Mouse (Mus musculus): Measurements from ENCODE around the gene Eddm3b.

Gene Eddm3b

GRCm38 (mm10) chr14:51094096-51094875, 19.9 kb upstream of the Eddm3b start:
- no peak for DNase-seq (ENCODE audit: low read depth in 2 of 2, low spot score in 2 of 2)

GRCm38 (mm10) chr14:51094921-51095320, 19.3 kb upstream of the Eddm3b start:
- no peak for DNase-seq (ENCODE audit: low read depth in 2 of 2, low spot score in 2 of 2)

- DNase-seq (ENCODE audit: low read depth in 2 of 2, low spot score in 2 of 2), result no peak
Observed at GRCm38 (mm10) chr14:51095736-51096524, 18.3 kb upstream of the Eddm3b start.

- peak; percentile 75 to 82 for DNase-seq (ENCODE audit: low read depth in 2 of 2, low spot score in 2 of 2)
Observed at GRCm38 (mm10) chr14:51098300-51098699, 15.9 kb upstream of the Eddm3b start.

GRCm38 (mm10) chr14:51098921-51099320, 15.3 kb upstream of the Eddm3b start:
- no peak for DNase-seq (ENCODE audit: low read depth in 2 of 2, low spot score in 2 of 2)

GRCm38 (mm10) chr14:51101284-51101683, 12.9 kb upstream of the Eddm3b start:
- DNase-seq (ENCODE audit: low read depth in 2 of 2, low spot score in 2 of 2), result no peak

- DNase-seq (ENCODE audit: low read depth in 2 of 2, low spot score in 2 of 2), result peak; percentile 34 to 44
Observed at GRCm38 (mm10) chr14:51103217-51103616, 11.0 kb upstream of the Eddm3b start.

- no peak for DNase-seq (ENCODE audit: low read depth in 2 of 2, low spot score in 2 of 2)
Observed at GRCm38 (mm10) chr14:51104366-51104765, 9.9 kb upstream of the Eddm3b start.

GRCm38 (mm10) chr14:51106449-51106967, 7.7 kb upstream of the Eddm3b start:
- no peak for DNase-seq (ENCODE audit: low read depth in 2 of 2, low spot score in 2 of 2)

GRCm38 (mm10) chr14:51111966-51112365, 2.3 kb upstream of the Eddm3b start:
- DNase-seq (ENCODE audit: low read depth in 2 of 2, low spot score in 2 of 2), result no peak

GRCm38 (mm10) chr14:51113476-51113875, 750 bp upstream of the Eddm3b start:
- no peak for DNase-seq (ENCODE audit: low read depth in 2 of 2, low spot score in 2 of 2)

- no peak for DNase-seq (ENCODE audit: low read depth in 2 of 2, low spot score in 2 of 2)
Observed at GRCm38 (mm10) chr14:51125684-51126083, 11.5 kb downstream of the Eddm3b start.

- DNase-seq (ENCODE audit: low read depth in 2 of 2, low spot score in 2 of 2), result no peak
Observed at GRCm38 (mm10) chr14:51127648-51128258, 13.5 kb downstream of the Eddm3b start.

GRCm38 (mm10) chr14:51128775-51129623, 14.8 kb downstream of the Eddm3b start:
- DNase-seq (ENCODE audit: low read depth in 2 of 2, low spot score in 2 of 2), result no peak

- DNase-seq (ENCODE audit: low read depth in 2 of 2, low spot score in 2 of 2), result no peak
Observed at GRCm38 (mm10) chr14:51129624-51129975, 15.4 kb downstream of the Eddm3b start.

GRCm38 (mm10) chr14:51130315-51130940, 16.2 kb downstream of the Eddm3b start:
- DNase-seq (ENCODE audit: low read depth in 2 of 2, low spot score in 2 of 2), result no peak

- no peak for DNase-seq (ENCODE audit: low read depth in 2 of 2, low spot score in 2 of 2)
Observed at GRCm38 (mm10) chr14:51131086-51131815, 17.0 kb downstream of the Eddm3b start.

- no peak for DNase-seq (ENCODE audit: low read depth in 2 of 2, low spot score in 2 of 2)
Observed at GRCm38 (mm10) chr14:51132372-51132771, 18.1 kb downstream of the Eddm3b start.

GRCm38 (mm10) chr14:51140342-51140741, 26.1 kb downstream of the Eddm3b start:
- no peak for DNase-seq (ENCODE audit: low read depth in 2 of 2, low spot score in 2 of 2)

- no peak for DNase-seq (ENCODE audit: low read depth in 2 of 2, low spot score in 2 of 2)
Observed at GRCm38 (mm10) chr14:51142119-51142518, 27.9 kb downstream of the Eddm3b start.
